Mouse (Mus musculus): ENCODE measurements around the gene Tubgcp4. TPM values are rescaled to one million over a fixed set of nuclear protein-coding genes. Genes with fewer than 3 reads are reported as not detected.

Gene Tubgcp4
- polyA plus RNA-seq, 1 experiment from 2014 or later: 63.3 TPM

DNA sequence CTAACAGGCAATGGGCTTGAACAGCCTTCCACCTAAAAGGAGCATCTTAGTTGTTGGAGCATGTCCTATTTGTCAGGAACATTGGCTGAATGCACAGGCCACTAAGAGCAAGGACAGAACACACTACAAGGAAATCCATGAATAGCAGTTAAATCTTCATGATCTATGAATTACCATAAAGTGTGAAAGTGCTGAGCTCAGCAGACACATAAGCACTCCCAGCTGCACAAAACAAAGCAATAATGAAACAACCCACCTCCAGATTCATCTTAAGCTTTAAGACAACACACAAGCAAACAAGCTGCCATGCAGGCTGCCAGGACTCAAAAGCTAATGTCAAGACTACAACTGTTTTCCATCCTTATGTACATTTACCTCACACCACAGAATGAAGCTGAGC is 48.7 kb downstream of the Tubgcp4 start:
- Histone ChIP-seq H3K27me3 (no peaks in the 10 kb centered on the region), H3K4me2 (replicated peaks) (no peak overlapping the region), H3K36me3 (peaks cover 75% of the 10 kb centered on the region), H3K9ac (replicated peaks) (no peak overlapping the region), H3K4me1 (peaks cover 9% of the 10 kb centered on the region), H3K27ac (replicated peaks) (no peak overlapping the region), H3K9me3 (no peaks in the 10 kb centered on the region), H3K4me3 (no peak overlapping the region)
- no peak for ATAC-seq (replicated peaks)

DNA sequence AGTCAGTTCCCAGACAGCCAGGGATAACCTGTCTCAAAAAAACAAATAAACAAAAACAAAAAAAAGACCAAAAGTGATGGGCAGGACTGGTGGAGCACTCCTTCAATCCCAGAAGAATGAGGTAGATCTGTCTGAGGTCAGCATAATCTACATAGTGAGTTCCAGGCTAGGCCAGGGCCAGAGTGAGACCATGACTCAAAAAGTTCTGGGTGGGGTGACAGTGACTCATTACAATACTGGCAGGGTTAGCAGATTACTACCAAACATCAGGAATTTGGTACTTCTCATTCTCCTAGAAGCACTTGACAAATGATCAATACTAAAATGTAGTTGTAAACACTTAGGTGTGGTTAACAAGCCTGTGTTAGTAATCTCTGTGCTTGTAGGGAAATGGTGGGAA is 49.5 kb downstream of the Tubgcp4 start:
- H3K4me2 ChIP-seq (replicated peaks): no peak overlapping the region
- no peaks in the 10 kb centered on the region for H3K9me3 ChIP-seq
- peaks cover 9% of the 10 kb centered on the region for H3K4me1 ChIP-seq
- H3K36me3 ChIP-seq: peaks cover 69% of the 10 kb centered on the region
- ATAC-seq (replicated peaks): no peak
- no peak overlapping the region for H3K27ac ChIP-seq (replicated peaks)
- H3K4me3 ChIP-seq: no peak overlapping the region
- H3K9ac ChIP-seq (replicated peaks): no peak overlapping the region
- H3K27me3 ChIP-seq: no peaks in the 10 kb centered on the region

DNA sequence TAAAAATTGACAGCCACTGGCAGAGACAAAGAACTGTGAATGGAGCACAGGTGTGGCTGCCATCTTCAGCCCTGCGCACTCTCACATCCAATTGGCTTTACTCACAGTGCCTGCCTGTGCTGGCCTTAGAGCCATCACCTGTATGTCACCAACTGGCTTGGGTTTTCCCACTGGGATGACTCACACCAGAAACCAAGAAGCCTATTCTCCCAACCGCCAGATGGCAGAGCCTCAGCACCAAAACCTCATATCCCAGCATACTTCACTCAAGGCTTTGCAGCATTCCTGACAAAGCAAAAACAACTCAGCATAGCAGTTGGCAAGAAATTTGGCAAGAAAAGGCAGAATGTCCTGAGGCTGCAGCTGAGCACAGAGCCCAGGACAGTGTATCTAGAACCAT is 52.6 kb downstream of the Tubgcp4 start:
- Histone ChIP-seq H3K9ac (replicated peaks) (no peak overlapping the region), H3K27me3 (no peaks in the 10 kb centered on the region), H3K4me1 (peaks cover 9% of the 10 kb centered on the region), H3K4me3 (no peak overlapping the region), H3K27ac (replicated peaks) (peak overlapping the region; percentile 67), H3K36me3 (peaks cover 77% of the 10 kb centered on the region), H3K9me3 (no peaks in the 10 kb centered on the region), H3K4me2 (replicated peaks) (no peak overlapping the region)
- 0 out of 2 replicates have a peak, but pooled peaks have one; percentile 26 for ATAC-seq (replicated peaks)
- 65% methylated on average over 2 of the region's 2 CpGs for WGBS

DNA sequence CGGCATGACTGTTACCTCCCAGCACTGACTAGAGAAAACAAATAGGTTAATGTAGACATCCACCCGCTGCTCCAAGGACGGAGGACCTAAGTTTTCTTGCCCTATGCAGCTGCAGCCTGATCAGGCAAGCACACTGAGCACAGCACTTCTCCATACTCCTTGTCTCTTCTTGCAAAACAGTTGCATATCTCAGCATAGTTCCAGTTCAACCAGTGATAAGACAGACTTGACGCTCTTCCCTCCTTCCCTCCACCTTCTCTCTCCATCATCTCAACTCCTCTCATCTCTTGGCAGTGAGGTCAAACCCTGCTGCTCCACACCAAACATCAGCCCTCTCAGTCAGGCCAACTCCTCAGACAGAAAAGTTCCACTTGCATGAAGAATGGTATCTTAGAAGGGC is 57.7 kb downstream of the Tubgcp4 start:
- no peaks in the 10 kb centered on the region for H3K27me3 ChIP-seq
- H3K4me2 ChIP-seq (replicated peaks): no peak overlapping the region
- ATAC-seq (replicated peaks): no peak
- H3K9me3 ChIP-seq: no peaks in the 10 kb centered on the region
- no peak overlapping the region for H3K9ac ChIP-seq (replicated peaks)
- 90% methylated on average over 4 of the region's 4 CpGs for WGBS
- peaks cover 81% of the 10 kb centered on the region for H3K36me3 ChIP-seq
- H3K4me3 ChIP-seq: no peak overlapping the region
- no peak overlapping the region for H3K27ac ChIP-seq (replicated peaks)
- peaks cover 13% of the 10 kb centered on the region for H3K4me1 ChIP-seq

DNA sequence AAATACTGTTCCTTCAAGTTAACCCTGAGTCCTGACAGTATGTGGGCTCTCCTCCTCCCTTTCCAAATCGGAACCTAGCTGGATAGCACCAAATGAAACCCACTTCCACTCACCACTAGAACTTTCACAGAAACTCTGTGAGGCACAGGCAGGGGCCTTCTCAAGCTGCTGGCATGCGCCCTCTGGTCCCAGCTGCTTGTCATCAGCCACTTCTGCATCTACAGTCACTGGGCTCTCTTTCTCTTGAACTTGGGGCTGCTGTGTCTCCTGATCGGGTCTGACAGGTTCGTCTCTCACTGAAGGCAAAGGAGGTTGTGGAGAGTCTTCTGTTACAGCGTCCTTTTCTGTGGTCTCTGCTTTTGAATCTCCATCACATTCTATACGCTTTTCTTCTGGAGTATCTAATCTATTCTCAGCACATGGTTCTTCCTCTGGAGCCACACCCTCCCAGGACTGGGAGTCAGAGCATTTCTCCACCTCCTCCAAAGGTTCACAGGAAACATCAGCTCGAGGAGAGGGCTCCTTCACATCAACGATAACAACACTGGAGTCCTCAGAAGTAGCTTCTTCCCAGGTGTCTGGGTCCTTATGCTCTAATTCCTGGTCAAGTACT is 65.1 kb downstream of the Tubgcp4 start:
- Histone ChIP-seq H3K4me3 (no peak overlapping the region), H3K9me3 (no peaks in the 10 kb centered on the region), H3K9ac (replicated peaks) (no peak overlapping the region), H3K4me1 (0 out of 2 replicates have a peak, but pooled peaks cover 7% of the 10 kb centered on the region), H3K27me3 (no peaks in the 10 kb centered on the region), H3K27ac (replicated peaks) (no peak overlapping the region), H3K36me3 (peaks cover 72% of the 10 kb centered on the region), H3K4me2 (replicated peaks) (no peak overlapping the region)
- ATAC-seq (replicated peaks): no peak
- WGBS: 93% methylated on average over 8 of the region's 8 CpGs

DNA sequence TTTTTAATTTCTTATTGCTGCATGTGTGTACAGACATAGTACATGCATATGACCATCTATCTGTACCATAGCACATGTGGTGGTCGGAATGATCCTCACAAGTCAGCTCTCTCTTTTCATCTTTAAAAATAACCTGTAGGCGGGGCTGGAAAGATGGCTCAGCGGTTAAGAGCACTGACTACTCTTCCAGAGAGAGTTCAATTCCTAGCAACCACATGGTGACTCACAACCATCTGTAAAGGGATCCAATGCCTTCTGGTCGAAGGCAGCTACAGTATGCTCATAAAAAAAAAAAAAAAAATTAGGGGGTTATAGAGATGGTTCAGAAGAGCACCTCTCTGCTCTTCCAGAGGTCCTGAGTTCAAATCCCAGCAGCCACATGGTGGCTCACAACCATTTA is 69.0 kb downstream of the Tubgcp4 start:
- Histone ChIP-seq H3K27me3 (no peaks in the 10 kb centered on the region), H3K36me3 (peaks cover 73% of the 10 kb centered on the region), H3K4me2 (replicated peaks) (no peak overlapping the region), H3K4me1 (no peaks in the 10 kb centered on the region), H3K9ac (replicated peaks) (no peak overlapping the region), H3K4me3 (no peak overlapping the region), H3K9me3 (no peaks in the 10 kb centered on the region), H3K27ac (replicated peaks) (no peak overlapping the region)
- no peak for ATAC-seq (replicated peaks)
- WGBS: 89% methylated on average over 4 of the region's 4 CpGs

DNA sequence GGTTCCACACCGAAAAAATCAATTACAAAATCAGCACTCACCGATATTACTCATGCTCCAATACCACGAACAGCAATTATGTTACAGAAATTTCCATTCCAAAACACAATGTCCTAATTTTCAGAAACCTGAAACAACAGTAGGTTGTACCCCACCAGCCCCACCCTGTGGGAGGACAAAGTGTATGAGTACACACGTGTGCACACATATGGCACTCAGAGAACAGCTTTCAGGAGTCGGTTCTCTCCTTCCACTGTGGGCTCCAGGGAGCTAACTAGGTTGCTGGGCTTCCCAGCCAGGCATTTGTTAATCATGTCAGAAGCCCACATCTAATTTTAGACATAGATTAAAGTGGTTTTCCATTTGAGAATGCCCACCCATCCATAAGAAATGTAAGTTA is 73.6 kb downstream of the Tubgcp4 start:
- H3K27me3 ChIP-seq: no peaks in the 10 kb centered on the region
- H3K4me2 ChIP-seq (replicated peaks): no peak overlapping the region
- H3K27ac ChIP-seq (replicated peaks): no peak overlapping the region
- ATAC-seq (replicated peaks): no peak
- peaks cover 87% of the 10 kb centered on the region for H3K36me3 ChIP-seq
- no peaks in the 10 kb centered on the region for H3K9me3 ChIP-seq
- no peak overlapping the region for H3K4me3 ChIP-seq
- 94% methylated on average over 5 of the region's 5 CpGs for WGBS
- no peaks in the 10 kb centered on the region for H3K4me1 ChIP-seq
- no peak overlapping the region for H3K9ac ChIP-seq (replicated peaks)

Other genes starting within 250 kb of the Tubgcp4 start
- gene Ubr1, start 199.9 kb upstream of the Tubgcp4 start, polyA plus RNA-seq (2015; fragmentation: Nextera tagmentation; extraction: Ambion mirVana): 34.6 and 35.3 TPM in 2 replicates
- gene Tmem62, start 193.6 kb upstream of the Tubgcp4 start, polyA plus RNA-seq (2015; fragmentation: Nextera tagmentation; extraction: Ambion mirVana): 7.9 and 8.1 TPM in 2 replicates
- gene Ccndbp1, start 162.3 kb upstream of the Tubgcp4 start, polyA plus RNA-seq (2015; fragmentation: Nextera tagmentation; extraction: Ambion mirVana): 78.4 and 80.9 TPM in 2 replicates
- 0.25 and 0.69 TPM in 2 replicates for gene Epb42, start 133.6 kb upstream of the Tubgcp4 start, polyA plus RNA-seq (2015; fragmentation: Nextera tagmentation; extraction: Ambion mirVana)
- not detected in 2 replicates for gene Tgm5, start 84.8 kb upstream of the Tubgcp4 start, polyA plus RNA-seq (2015; fragmentation: Nextera tagmentation; extraction: Ambion mirVana)
- not detected in 2 replicates for gene Tgm7, start 60.9 kb upstream of the Tubgcp4 start, polyA plus RNA-seq (2015; fragmentation: Nextera tagmentation; extraction: Ambion mirVana)
- 29.7 and 36.9 TPM in 2 replicates for gene Adal, start 30.2 kb upstream of the Tubgcp4 start, polyA plus RNA-seq (2015; fragmentation: Nextera tagmentation; extraction: Ambion mirVana)
- 25.7 and 27.0 TPM in 2 replicates for gene Lcmt2, start 30.0 kb upstream of the Tubgcp4 start, polyA plus RNA-seq (2015; fragmentation: Nextera tagmentation; extraction: Ambion mirVana)
- 10.4 and 10.7 TPM in 2 replicates for gene Zscan29, start 471 bp downstream of the Tubgcp4 start, polyA plus RNA-seq (2015; fragmentation: Nextera tagmentation; extraction: Ambion mirVana)
- gene Trp53bp1, start 100.8 kb downstream of the Tubgcp4 start, polyA plus RNA-seq (2015; fragmentation: Nextera tagmentation; extraction: Ambion mirVana): 186 and 197 TPM in 2 replicates
- 9.4 and 13.9 TPM in 2 replicates for gene Map1a, start 118.9 kb downstream of the Tubgcp4 start, polyA plus RNA-seq (2015; fragmentation: Nextera tagmentation; extraction: Ambion mirVana)
- gene Ppip5k1, start 184.7 kb downstream of the Tubgcp4 start, polyA plus RNA-seq (2015; fragmentation: Nextera tagmentation; extraction: Ambion mirVana): 13.8 and 16.6 TPM in 2 replicates
- gene Ckmt1, start 187.1 kb downstream of the Tubgcp4 start, polyA plus RNA-seq (2015; fragmentation: Nextera tagmentation; extraction: Ambion mirVana): 23.8 and 25.1 TPM in 2 replicates
- 0.03 TPM in 1 of 2 replicates, not detected in the other for gene Strc, start 216.5 kb downstream of the Tubgcp4 start, polyA plus RNA-seq (2015; fragmentation: Nextera tagmentation; extraction: Ambion mirVana)
- gene Pdia3, start 243.1 kb downstream of the Tubgcp4 start, polyA plus RNA-seq (2015; fragmentation: Nextera tagmentation; extraction: Ambion mirVana): 311 and 322 TPM in 2 replicates
- 3.8 and 4.2 TPM in 2 replicates for gene Catsper2, start 243.1 kb downstream of the Tubgcp4 start, polyA plus RNA-seq (2015; fragmentation: Nextera tagmentation; extraction: Ambion mirVana)